Mouse (Mus musculus): ENCODE data around the gene Gm14548.
"Not testable (repeated sequence)": the region's sequence is repeated elsewhere in the genome, so short reads cannot be mapped to it uniquely, and the experiment has no call there.

Gene Gm14548

DNA sequence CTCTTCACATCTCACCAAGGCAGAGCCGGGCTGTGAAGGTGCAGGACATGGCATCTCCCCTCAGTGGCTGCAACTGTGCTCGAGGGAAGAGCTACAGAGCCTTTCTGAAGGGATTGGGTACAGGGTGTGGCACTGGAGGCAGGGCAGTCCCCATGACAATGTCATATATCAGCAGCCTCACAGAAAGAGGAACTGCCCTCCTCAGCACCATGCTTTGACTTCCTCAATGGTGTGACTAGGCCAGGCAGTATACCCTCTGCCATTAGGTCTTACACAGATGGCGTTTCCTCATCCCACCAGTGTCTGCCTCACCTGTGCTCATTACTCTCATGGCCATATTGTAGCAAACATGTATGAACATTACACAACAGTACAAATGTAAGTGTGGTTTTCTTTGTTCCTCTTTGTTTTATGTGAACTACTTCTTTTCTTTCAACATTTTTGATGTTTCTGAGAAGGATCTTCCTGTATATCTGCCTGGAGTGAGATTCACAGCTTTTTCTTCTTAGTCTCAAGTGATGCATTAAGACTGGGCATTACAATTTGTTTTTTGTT is at the start of gene Gm14548:
Gm14548 (minus strand) TSS at position 85 of the 555 bp plus-strand sequence.
- in situ Hi-C loops (cut with MboI), result not testable (repeated sequence)

DNA sequence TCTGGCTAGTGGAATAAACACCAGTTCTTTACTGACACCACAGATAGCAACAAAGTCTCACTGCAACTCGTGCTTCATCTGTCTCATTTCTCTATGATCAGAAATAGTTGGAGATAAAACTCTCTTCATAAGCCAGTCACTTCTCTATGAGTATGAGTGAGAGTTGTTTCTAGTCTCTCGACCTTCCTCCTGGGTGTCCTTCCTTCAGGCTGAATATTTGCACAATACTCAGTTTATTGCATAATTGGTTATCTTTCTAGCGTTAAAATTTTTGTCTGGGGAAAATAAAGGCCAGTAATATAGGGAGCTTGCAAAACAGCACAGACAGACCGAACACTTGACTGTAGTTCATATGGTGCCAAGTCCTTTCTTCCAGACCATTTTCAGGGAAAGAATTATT is 48.2 kb upstream of the Gm14548 start:
- in situ Hi-C loops (cut with MboI), result no loop called here

DNA sequence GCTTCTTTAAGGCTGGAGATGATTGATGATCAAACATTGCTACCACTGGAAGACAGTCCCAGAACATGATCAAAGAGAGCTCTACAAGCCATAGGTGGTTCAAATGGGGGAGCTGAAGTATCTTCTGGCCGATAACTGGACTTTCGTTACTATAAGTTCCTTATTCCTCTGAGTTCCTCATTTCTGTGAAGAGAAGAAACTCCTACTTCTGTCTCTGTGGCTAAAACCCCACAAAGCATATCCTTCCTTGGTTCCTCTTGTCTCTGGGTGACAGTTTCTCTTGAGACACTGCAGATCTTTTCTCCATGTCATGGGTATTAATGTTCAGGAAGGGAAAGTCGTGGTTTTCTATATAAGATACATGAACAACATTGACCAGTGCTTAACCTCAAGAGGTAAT is 43.0 kb upstream of the Gm14548 start:
- in situ Hi-C loops (cut with MboI), result no loop called here

DNA sequence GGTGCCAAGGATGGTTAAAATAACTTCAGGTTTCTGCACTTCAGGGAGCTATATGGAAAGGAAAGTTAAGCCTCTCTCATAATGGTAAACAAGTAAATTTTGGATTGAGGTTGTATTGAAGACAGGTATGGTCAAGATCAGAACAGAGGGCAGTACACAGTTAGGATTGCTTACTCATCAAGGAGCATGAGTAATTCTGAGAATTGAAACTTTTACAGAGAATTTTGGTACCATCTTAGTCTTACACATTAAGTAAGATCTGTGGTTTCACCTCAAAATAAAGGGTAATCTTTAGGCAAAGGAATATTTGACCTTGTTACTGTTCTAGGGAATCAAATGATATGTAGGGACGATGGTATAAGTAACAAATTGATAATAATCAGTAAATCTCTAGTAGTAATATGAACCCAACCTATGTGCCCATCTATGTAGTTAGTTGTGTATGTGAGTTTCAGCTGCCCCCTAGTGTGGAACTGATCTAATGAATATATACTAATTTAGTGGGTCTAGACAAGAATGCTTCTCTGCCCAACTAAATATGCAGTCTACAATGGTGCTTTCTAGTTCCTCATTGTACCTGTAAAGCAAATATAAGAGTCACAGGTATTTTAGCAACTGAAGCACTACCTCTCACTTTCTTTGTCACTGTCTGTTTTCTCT is 42.1 kb upstream of the Gm14548 start:
- in situ Hi-C loops (cut with MboI), result no loop called here

DNA sequence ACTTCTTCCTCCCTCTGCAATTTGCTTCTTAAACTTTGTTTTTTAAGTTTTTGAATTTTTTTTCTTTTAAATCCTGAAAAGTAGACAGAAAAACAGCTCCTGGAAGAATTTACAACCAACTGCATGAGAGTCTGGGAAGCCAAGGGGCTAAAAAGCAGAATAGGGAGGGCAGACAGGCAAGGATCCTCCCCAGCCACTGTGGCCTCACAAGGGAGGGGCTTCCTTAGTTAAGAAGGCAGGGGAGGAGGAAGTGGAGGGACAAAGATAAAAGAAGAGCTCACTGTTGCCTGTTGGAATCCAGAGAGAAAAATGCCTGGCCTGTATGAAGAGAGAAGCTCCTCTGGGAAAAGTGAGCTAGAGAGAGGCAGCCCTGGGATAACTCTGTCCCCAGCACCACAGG is 37.6 kb upstream of the Gm14548 start:
- in situ Hi-C loops (cut with MboI), result not testable (repeated sequence)

DNA sequence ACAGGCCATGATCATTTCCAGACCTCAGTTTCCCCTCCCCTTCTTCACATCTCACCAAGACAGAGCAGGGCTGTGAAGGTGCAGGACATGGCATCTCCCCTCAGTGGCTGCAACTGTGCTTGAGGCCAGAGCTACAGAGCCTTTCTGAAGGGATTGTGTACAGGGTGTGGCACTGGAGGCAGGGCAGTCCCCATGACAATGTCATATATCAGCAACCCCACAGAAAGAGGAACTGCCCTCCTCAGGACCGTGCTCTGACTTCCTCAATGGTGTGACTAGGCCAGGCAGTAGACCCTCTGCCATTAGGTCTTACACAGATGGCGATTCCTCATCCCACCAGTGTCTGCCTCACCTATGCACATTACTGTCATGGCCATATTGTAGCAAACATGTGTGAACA is 17.5 kb upstream of the Gm14548 start, which contains the start of gene Lilra6:
Lilra6 (minus strand) TSS at position 117 of the 400 bp plus-strand sequence.
- in situ Hi-C loops (cut with MboI), result not testable (repeated sequence)

DNA sequence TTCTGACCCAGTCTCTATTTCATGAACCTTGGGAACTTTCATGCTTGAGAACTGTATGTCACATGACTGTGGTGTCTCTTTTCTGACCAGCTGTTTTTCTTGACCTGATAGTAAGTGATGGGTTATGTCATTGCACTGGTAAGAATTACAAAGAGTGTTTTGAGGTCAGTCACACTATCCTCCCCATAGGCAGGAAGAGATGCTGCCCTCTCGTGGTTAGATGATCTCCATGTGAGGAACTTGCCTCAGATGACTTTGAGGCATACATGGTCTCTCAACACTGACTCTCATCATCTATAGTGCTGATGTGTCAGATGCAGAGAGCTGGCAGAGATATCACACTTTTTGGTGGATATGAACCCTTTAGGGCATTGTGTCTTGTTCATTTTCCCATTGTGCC is 5.8 kb upstream of the Gm14548 start:
- in situ Hi-C loops (cut with MboI), result no loop called here

DNA sequence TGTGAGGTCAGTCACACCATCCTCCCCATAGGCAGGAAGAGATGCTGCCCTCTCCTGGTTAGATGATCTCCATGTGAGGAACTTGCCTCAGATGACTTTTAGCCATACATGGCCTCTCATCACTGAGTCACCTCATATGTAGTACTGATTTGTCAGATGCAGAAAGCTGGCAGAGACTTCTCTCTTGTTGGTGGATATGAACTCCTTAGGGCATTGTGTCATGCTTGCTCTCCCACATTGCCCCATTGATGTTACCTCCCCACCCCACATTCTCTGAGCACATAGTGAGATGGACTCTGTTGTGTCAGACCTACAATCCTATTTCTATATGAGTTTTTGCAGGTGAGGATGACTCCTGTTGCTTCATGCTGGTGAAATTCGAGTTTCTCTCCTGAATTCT is 22.9 kb downstream of the Gm14548 start:
- in situ Hi-C loops (cut with MboI), result not testable (repeated sequence)

DNA sequence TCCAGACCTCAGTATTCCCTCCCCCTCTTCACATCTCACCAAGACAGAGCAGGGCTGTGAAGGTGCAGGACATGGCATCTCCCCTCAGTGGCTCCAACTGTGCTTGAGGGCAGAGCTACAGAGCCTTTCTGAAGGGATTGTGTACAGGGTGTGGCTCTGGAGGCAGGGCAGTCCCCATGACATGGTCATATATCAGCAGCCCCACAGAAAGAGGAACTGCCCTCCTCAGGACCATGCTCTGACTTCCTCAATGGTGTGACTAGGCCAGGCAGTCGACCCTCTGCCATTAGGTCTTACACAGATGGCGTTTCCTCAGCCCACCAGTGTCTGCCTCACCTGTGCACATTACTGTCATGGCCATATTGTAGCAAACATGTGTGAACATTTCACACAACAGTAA is 53.0 kb downstream of the Gm14548 start, which contains the start of gene Pira2:
Pira2 (minus strand) TSS at position 101 of the 400 bp plus-strand sequence.
- in situ Hi-C loops (cut with MboI), result not testable (repeated sequence)

DNA sequence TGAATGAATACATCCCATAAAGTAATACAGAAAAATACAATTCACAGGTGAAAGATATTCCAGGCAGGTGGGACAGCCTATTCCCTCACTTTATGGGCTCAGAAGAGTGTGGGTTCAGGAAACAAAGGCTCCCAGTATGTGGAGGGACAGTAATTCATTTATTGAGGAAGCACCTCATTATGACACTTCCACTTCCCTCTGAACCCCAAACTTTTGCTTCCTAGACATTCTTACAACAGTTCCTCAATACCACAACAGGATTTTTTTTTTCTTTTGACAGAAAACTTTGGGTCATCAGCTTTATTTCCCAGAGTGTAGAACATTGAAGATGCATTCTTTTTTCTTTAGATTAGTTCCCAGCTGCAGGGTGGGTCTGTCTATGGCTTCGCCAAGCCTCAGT is 60.1 kb downstream of the Gm14548 start:
- in situ Hi-C loops (cut with MboI), result not testable (repeated sequence)

Data from mature B cell (primary cell).